Mouse (Mus musculus) CH12.LX (cell line): Measurements from ENCODE around the gene Adamts20.

Experiments
- CTCF ChIP-seq, 2 experiments: IDR thresholded peaks in 1 of 2; conservative IDR thresholded peaks in 1 of 2; 2 replicates each; pipeline ENCODE4 v1.5.1; 2011 to 2012; ENCODE audit warnings: low read depth in 2 of 2, low read length in 2 of 2, improper control_type of control experiment in 1 of 2, inconsistent platforms in 1 of 2, mild to moderate bottlenecking in 1 of 2, moderate library complexity in 1 of 2
- E2F4 ChIP-seq: IDR thresholded peaks from 2 replicates; pipeline ENCODE4 v1.6.1; 2011; ENCODE audit warnings: low read depth, low read length, improper control_type of control experiment; ENCODE audit not compliant: insufficient replicate concordance
- EP300 ChIP-seq: IDR thresholded peaks from 2 replicates; pipeline ENCODE4 v1.6.1; 2011; ENCODE audit warnings: low read length, improper control_type of control experiment
- HCFC1 ChIP-seq: IDR thresholded peaks from 2 replicates; pipeline ENCODE4 v1.6.1; 2012; ENCODE audit warnings: low read depth, mild to moderate bottlenecking, inconsistent platforms, low read length, improper control_type of control experiment
- JUN ChIP-seq: IDR thresholded peaks from 2 replicates; pipeline ENCODE4 v1.6.1; 2011; ENCODE audit warnings: low read depth, mild to moderate bottlenecking, low read length, improper control_type of control experiment, moderate library complexity; ENCODE audit not compliant: insufficient read depth
- JUND ChIP-seq: conservative IDR thresholded peaks from 2 replicates; pipeline ENCODE4 v1.6.1; 2011; ENCODE audit warnings: low read depth, low read length, improper control_type of control experiment
- MAX ChIP-seq: IDR thresholded peaks from 2 replicates; pipeline ENCODE4 v1.6.1; 2011; ENCODE audit warnings: low read length, improper control_type of control experiment
- MAZ ChIP-seq: IDR thresholded peaks from 2 replicates; pipeline ENCODE4 v1.6.1; 2012; ENCODE audit warnings: low read depth, mild to moderate bottlenecking, inconsistent platforms, low read length, improper control_type of control experiment, moderate library complexity
- NELFE ChIP-seq: IDR thresholded peaks from 2 replicates; pipeline ENCODE4 v1.6.1; 2011; ENCODE audit warnings: low read depth, low read length, improper control_type of control experiment
- POLR2A ChIP-seq: IDR thresholded peaks from 2 replicates; pipeline ENCODE4 v1.6.1; 2011; ENCODE audit warnings: low read depth, mild to moderate bottlenecking, improper control_type of control experiment, low read length
- RAD21 ChIP-seq: IDR thresholded peaks from 2 replicates; pipeline ENCODE4 v1.6.1; 2011; ENCODE audit warnings: low read depth, mild to moderate bottlenecking, low read length, improper control_type of control experiment, moderate library complexity
- ZC3H11A ChIP-seq: IDR thresholded peaks from 2 replicates; pipeline ENCODE4 v1.6.1; 2012; ENCODE audit warnings: low read depth, mild to moderate bottlenecking, inconsistent platforms, low read length, improper control_type of control experiment
- ZMIZ1 ChIP-seq: IDR thresholded peaks from 2 replicates; pipeline ENCODE4 v1.6.1; 2012; ENCODE audit warnings: low read depth, mild to moderate bottlenecking, inconsistent platforms, low read length, improper control_type of control experiment

DNA sequence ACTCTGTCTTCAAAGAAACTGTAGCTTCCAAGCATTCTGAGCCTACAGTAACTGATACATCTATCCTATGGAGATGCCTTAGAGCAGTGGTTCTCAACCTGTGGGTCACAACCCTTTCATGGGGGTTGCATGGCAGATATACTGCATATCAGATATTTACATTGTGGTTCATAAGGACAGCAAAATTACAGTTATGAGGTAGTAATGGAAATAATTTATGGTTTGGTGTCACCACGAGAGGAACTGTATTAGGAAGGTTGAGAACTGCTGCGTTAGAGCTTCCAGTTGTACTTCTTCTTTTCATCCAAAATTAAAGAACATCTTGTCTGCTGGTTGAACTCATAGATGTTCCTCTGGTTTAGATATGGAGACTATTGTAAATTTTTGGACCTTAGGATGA lies 24.2 kb upstream of the Adamts20 start:
- TF ChIP-seq CTCF (conservative IDR thresholded peaks at IDR 0.05 in 1 of 2, IDR thresholded peaks at IDR 0.05 in 1 of 2; ENCODE audit: low read depth in 2 of 2, low read length in 2 of 2) (no peak), JUN (no peak), POLR2A (no peak), JUND (no peak), MAX (no peak), EP300 (no peak), NELFE (no peak), E2F4 (no peak), HCFC1 (no peak), ZC3H11A (no peak), MAZ (no peak), ZMIZ1 (no peak), RAD21 (no peak)
